Mouse (Mus musculus): ENCODE results near the gene Enpp5.
A peak's percentile ranks its signal among the peaks of the same experiment; 100 is the strongest.

The Enpp5 gene

DNA sequence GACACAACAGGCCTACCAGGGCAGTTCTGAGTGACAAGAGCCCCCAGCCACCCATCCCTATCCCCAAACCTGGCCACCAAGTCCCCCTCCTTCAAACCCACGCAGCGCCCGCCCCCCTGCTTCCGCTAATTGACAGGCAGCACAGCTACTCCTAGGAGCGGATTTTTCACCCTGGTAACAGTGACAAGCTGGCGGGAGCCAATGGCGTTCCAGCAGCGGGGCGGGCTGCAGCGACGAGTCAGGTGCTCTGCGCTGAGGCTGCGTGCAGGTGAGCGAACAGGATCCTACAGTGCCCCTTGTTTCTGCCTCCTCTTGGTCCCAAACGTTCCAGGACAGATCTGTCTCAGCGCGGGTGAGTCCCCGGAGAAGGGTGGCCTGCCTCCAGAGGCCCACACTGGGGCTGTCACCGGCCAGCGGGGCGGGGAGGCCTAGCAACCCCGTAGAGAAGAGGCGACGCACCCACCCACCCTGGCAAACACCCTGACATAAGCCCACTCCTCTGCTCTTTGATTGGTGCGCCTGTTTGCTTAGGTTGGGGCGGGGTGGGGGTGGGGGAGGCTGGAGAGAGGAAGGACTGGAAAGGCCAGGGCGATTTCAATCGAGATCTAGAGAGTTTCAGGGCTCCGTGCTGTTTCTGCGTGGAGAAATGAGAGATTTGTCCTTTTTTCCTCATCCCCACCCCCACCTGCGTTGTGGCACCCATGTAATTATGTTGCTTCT is at the start of gene Enpp5:
Enpp5 (plus strand) TSS at position 183 of the 720 bp plus-strand sequence.
- peak; percentile 93 for DNase-seq

DNA sequence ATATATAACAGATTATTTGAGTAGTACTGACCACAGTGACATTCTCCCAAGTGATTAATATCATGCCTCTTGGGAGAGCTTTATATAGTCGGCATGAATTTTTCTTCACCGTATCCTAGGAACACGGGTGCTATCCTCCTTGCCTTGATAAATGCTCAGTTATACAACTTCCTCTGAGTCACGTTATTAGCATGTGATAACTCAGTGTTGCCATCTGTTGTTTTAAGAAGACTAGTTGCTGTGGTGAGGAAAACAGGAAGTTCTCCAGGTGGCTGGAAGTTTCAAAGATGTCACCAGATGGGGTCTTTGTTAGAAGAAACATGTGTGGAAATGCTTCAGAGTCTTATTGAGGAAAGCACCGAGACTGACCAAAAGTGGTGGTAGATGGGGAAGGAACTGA is 49.0 kb upstream of the Enpp5 start:
- no peak for DNase-seq

DNA sequence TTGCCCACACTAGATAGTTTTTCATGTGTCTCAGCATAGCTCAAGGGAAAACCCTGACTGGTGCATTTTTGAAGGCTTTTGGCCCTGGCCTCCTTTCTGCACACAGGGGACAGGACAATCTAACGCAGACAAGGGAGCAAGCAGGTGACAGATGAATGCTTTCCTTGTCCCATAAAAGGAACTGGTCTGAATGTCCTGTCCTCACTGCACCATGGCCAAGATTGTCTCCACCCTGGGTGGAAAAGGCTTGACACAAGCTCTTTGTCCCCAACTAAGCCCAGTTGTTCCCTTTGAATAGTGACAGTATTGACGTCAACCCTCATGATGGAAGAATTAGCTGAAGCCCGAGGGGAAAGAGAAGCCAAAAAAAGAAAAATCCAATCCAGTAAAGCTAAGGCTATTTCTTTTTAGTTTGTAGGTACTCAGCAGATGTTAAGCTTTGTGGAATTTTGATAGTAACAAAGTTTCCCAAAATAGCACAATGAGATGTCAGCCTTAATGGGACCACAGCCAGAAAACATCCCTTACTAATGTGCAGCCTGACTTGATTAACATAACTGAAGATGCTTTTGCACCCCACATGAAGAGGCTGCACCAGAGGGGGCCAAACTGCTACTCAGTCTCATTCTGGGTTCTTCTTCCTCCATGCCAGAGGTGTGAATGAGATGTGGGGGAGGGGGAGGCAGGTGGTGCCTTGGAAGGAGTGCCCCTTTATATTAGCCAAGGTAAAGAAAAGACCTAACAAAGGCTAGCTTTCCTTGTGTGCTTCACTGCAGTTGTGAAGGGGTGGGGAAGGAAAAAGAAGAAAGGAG is 47.6 kb upstream of the Enpp5 start:
- DNase-seq, result peak; percentile 33

DNA sequence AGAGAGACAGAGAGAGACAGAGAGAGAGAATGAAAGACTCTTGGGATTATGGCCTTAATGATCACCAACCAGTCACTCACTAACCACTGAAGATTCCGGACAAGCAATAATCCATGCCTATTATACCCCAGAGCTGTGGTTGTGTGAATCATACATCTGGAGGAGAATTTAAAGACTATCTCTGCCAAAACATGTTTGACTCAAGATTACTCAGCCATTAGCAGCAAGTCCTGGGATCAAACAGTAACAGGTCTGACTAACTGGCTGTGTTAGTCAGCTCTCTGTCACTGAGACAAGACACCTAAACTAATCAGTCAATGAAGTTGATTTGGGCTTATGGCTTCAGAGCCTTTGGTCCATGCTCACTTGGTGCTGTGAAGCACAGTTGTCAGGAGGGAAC is 43.6 kb upstream of the Enpp5 start:
- no peak for DNase-seq

DNA sequence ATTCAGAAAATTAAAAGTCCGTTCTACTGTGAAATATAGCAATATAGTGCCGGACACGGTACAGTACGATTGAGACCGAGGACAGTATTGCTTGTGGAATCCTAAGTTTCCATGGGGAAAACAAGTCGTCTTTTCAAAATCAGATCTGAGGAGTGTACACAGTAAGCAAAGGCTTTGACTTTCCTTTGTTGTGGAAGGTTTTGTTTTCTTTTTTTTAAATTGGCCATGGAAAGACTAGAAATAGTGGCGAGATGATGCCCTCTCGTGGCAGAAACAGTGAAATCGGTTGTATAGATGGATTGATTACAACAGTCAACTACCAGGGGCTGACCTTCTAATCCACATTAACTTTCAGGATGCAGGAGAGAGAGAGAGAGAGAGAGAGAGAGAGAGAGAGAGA is 40.0 kb upstream of the Enpp5 start:
- DNase-seq, result peak; percentile 63

DNA sequence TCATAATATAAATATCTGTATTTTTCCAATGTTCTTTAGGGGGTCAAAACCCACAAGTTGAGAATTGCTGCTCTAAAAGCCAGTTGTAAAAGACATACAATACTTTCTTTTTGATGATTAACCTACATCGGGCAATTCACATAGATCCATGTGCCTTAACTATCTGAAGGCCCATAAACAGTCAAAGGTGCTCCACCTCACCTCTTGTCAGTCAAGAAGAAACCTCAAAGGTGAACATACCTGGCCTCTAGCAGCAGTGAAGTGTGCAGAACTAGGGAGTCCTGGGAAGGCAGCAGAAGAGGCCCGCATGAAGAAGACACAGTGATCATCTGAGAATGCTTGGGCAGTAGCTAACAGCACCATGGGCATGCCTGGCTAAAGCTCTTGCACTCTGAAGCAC is 38.2 kb upstream of the Enpp5 start:
- no peak for DNase-seq

DNA sequence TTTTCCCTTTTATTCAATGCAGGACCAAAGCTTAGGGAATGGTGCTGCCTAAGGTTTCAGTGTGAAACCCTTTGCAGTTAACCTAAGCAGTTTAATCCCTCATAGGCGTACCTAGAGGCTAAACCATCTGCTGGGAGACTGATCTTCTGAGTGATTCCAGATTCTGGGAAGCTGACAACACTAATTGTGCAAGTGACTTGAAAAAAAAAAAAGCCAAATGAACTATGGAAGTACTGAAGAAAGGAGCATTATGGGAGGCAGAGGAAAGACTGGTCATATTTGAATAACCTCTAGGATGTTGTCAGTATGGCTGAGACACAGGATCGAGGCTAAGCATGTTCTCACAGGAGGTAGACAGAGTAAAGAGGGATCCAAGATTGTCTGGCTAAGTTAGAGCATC is 36.3 kb upstream of the Enpp5 start:
- no peak for DNase-seq

DNA sequence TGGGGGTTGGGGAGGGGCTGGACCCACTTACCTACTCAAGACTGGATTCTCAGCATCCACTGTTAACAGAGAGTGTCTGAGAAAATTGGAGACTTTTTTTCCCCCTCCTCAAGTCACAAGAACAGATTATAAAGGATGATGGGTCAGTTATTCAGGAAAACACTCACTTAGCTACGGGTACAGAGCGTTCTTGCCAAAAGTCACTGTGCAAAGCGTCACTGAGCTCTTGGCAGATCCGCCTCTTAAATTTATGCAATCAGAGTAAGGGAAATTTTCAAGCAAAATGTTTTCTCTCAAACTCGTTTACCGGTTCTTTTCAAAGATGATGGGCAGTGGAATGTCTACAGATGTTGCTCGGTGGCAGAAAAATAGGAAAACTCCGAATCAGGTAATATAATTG is 35.8 kb upstream of the Enpp5 start:
- no peak for DNase-seq

DNA sequence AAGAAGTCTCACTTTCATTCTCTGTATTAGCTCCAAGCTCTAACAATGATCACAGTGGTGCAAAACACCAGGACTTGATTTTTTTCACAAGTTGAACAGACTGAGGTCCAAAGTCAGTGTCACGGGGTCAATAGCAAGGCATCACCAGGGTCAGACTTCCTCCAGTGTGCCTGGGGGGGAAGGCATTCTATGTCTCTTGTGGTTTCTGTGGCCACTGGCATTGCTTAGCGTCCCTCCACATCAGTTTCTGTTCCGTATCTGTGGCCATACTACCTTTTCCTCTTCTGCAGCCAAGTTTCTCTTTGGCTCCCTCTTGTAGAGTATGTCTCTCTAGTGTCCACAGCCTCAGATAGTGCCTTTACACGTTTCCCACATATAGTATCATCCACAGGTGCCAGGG is 25.2 kb upstream of the Enpp5 start:
- DNase-seq, result no peak

DNA sequence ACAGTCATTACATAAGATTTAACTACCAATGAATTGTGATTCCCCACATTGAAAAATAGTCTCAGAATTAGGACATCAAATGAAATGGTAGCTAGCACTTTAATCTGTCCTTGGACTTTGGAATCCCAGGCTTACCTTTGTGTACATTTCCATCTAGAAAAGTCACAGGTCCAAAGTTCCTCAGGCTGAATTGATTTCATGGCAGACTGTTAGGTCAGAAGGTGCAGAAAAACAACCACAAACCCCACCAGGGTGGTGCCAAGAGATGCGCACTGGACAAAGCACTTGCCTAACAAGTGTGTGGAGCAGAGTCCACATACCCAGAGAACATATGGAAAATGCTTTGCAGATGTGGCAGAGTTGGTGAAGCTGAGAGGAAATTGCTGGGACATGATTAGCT is 21.5 kb upstream of the Enpp5 start:
- DNase-seq, result no peak

DNA sequence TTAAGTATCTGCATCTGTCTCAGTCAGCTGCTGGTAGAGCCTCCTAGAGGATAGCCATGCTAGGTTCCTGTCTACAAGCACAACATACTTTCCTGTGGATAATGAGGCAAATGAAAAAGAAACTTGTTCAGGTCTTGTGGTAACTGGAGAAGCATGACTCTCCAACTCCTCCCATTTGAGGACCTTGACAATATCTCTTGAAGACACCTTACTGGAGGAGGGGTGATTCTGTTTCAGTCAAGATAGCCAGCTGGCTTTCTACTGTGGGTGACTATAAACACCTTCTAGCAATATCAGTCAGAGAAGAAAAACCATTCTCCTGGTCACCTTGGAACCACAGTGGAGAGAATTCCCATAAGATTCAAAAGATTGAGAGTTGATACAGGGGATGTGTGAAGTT is 20.5 kb upstream of the Enpp5 start:
- no peak for DNase-seq

DNA sequence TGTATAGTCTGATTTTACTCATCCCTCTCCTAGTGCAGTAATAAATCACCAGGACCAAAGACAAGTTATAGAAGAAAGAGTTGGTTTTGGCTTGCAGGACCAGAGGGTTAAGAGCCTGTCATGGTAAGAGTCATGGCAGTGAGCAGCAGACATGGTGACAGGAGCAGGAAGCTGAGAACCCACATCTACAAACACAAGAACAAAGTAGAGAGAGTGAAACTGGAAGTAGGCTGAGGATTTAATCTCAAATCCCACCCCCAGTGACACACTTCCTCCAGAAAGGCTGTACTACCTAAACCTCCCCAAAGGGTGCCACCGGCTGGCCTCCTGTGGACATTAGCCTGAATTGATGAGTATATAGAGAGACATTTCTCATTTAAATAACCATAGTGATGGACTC is 17.8 kb upstream of the Enpp5 start:
- DNase-seq, result no peak

DNA sequence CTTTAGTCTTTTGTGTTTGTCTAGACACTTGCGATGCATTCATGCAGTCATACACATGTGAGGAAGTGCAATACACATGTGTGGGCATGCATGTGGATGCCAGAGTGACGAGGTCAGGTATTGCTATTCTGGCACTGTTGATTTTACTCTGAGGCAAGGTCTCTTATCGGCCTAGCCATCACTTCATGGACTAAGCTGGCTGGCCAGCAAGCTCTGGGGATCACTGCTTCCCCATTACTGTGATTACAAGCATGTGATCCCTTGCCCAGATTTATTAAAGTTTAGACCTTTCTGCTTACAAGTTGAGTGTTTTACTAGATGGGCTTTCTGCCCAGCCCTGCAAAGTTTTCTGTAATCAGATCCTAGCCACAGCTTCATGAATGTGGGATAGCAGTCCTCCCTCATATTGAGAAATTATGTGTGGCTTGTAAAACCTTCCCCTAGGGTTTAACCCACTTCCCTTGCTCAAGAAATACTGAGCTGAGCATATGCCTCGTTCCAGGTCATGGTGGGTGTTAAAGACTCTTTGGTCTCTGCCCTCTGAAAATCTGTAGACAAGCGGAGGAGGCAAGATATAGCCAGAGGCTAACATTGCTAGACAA is 17.2 kb upstream of the Enpp5 start:
- DNase-seq, result no peak

DNA sequence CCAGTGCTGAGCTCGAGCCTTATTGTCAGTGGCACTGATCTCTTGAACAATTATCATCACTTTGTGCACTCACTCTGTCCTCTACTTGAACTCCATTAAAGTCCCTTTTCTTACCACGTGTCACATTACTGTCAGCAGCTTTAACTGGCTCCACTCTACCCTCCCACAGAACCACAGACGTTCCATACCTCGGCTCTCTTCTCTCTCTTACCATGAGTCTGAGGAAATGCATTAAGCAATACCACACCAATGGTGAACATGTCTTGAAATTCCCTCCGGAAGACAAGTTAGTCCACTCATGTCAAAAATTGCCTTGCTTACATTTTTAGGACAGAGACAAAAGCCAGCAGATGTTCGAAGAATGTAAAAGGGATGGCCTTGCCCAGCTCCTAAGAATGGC is 9.7 kb upstream of the Enpp5 start:
- DNase-seq, result no peak

DNA sequence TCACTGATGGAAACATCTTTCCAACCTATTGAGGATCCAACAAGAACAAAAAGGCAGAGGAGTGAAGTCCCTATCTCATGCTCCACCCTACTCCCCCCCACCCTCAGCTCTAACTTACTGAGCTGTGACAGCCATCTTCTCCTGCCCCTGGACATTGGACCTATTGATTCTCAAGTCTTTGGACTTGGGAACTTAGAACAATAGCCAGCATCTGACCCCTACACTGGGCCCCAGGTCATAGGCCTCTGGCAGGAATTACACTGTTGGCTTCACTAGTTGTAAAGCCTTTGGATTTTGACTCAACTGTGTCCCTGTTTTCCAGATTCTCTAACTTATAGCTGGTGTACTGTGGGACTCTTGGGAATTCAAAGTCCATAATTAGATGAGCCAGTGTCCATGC is 6.9 kb upstream of the Enpp5 start:
- DNase-seq, result no peak

DNA sequence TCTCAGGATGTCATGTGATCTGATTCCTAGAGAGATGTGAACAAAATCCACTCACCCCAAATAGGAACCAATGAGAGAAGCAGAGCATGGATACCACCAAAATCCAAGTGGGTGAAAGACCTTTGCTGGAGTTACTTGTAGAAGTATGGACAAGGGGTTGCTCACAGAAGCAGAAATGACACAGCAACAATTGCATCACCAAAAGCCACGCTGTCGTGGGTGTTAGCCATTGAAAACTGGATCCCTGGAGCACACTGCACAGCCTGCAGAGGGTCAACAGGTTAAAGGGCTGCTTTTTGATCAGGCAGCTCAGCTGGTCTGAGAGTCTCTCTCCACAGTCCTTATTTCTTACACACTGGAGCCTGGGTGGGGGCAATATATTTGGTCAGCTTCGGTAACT is 3.0 kb upstream of the Enpp5 start:
- DNase-seq, result no peak

DNA sequence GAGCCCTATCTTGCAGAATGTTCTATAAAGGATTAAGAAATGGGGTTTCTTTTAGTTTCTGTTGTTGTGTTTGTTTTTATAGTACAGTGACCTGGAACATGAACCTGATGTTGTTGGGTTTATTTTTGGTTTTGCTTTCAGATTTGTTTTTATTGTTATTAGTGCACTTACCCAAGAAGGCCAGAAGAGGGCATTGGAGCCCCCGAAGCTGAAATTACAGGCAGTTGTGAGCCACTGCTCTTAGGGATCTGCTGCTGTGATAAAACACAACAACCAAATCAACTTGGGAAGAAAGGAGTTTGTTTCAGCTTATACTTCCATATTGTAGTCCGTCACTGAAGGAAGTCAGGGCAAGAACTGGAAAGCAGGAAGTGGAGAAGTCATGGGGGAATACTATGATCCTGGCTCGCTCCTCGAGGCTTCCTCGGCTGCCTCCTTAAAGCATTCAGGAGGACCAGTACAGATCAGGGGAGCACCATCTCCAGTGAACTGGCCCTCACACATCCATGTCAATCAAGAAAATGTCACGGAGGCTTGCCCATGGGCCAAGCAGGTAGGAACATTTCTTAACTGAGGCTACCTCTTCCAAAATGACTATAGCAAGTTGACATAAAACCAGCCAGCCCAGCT is 2.4 kb upstream of the Enpp5 start:
- peak; percentile 60 for DNase-seq

DNA sequence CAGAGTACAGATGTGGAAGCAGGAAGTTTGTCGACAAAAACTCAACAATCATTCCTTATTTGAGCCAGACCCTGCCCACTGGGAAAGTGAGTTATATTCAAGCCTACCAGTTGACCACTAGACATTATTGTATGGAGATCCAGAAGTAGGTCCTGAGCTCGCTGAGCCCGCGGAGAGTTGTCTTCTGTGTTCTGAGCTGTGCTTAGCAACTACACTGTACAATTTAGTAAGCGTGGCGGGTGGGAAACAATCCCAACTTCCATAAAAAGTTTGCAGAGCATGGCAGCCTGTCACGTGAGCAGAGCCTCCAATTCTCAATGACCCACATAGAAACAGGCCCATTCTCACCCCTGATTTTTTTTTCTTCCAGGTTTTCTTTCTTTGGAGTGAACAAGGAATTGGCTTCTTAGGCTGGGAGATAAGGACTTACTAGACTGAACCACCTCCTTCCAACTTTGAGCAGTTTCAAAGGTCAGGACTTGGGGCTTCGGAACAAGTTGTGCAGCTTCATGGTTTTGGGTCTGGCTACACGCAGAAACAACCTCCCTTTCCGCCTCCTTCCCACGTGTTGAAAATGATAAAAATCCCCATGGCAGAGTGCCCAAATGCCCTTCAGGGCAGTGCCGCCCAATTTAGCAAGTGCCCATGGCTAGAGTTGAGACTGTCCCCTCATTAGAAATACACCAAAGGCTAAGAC is 1.3 kb upstream of the Enpp5 start:
- peak; percentile 31 for DNase-seq

DNA sequence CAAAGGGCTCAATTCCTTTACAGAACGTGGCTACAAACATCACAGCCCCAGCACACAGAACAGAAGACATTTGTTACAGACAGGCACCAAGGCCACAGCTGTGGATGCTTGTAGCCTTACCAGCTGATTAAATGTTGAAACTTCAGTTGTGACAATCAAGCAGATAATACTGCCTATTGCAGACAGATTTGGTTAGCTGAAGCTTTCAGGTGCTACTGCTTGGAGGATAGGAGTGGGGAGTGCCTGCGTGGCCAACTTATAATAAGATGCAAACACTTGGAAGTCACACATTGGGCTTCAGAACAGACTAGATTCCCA is 811 bp upstream of the Enpp5 start:
- peak; percentile 19 for DNase-seq

DNA sequence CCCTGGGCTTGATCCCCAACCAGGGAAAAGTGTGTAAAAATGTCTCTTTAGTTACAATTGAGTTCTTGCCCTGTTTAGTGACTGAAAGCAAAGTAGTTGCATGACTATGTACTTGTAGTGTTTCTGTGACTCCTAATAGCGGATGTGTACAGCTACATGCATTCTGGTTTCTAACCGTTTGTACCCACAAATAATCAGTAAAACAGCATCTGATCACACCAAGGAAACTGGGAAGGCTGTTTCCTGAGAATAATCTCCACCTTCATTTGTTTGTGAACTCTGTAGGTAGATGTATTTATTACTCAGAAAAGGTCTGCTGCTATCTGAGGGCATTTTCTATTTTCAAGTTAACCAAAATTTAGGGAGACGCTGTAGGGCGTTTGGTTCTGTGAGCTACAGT is 4.5 kb downstream of the Enpp5 start:
- no peak for DNase-seq

DNA sequence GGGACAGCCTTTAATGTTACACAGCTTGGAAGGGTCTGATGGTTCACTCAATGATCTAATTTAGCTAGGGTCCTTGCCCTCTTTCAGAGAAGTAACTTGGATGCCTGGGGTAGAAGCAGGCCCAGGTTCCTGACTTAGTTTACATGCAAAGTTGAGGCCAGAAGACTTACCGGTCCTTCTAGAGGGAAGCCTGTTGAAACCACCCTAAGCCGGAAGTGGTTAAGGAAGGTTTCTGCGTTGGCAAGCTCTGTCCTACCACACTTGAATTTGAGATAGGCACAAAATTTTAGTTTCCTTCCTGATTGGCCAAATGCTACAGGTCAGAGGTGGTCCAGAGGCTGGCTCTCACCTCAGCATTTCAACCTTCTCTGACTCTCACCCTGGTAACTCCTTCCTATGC is 9.6 kb downstream of the Enpp5 start:
- DNase-seq, result no peak

DNA sequence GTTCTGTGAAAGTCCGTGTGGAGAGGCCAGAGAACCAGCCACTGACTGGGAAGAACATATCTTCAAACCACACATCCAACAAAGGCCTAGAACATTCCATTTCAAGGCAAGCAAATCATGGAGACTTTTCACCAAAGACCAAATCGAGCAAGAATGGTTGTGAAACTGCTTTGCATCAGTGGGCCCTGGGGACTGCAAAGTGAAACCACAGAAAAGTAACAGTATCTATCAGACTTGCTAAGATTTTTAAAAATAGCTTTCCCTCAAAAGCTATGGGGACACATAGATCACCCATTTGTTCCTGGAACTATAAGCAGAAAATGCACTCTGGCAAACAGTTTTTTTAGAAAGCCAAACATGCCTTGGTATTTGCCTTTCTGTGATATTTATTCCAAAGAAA is 12.3 kb downstream of the Enpp5 start:
- no peak for DNase-seq

DNA sequence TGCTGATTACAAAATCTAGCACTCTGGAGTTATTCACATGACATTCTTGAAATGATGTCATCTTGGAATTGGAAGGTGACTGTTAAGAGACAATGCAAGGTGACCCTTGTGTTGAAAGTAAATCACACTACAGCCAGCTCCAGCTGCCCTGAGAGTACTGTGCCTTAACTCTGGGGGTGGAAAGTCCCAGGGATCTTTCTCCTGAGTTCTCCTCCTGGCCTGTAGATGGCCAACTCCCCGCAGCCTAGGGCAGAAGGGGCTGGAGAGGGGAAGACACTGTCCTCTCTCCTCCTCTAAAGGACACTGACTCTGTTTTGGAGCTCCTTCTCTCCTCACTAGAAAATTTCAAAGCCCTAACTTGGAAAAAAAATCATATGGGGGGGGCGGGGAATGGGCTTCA is 12.9 kb downstream of the Enpp5 start:
- no peak for DNase-seq

Data from cerebellum, adult 9-10 months (tissue).